Mouse (Mus musculus) cerebellum, adult 8-10 months (tissue): ENCODE results near the gene 1700013F07Rik.
"Not testable (repeated sequence)": the region's sequence is repeated elsewhere in the genome, so short reads cannot be mapped to it uniquely, and the experiment has no call there.

ENCODE experiments used
- DNase-seq: peaks from one replicate; pipeline ENCODE4 v3.0.0; 2022

The 1700013F07Rik gene

GRCm38 (mm10) chr3:108554111-108554561 is 20.2 kb downstream of the 1700013F07Rik start:
- DNase-seq, result peak; percentile 48

GRCm38 (mm10) chr3:108554587-108555312 is 20.8 kb downstream of the 1700013F07Rik start:
- DNase-seq, result peak; percentile 90

GRCm38 (mm10) chr3:108557888-108558287 is 23.9 kb downstream of the 1700013F07Rik start:
- DNase-seq, result no peak

- DNase-seq, result peak; percentile 97
Observed at GRCm38 (mm10) chr3:108562133-108562730, 28.3 kb downstream of the 1700013F07Rik start, which contains the start of gene Tmem167b. TSS of gene Tmem167b (minus strand) at chr3:108562466.

- no peak for DNase-seq
Observed at GRCm38 (mm10) chr3:108562777-108563271, 28.9 kb downstream of the 1700013F07Rik start.

- peak; percentile 78 for DNase-seq
Observed at GRCm38 (mm10) chr3:108563309-108563708, 29.4 kb downstream of the 1700013F07Rik start.

GRCm38 (mm10) chr3:108567990-108568877 is 34.3 kb downstream of the 1700013F07Rik start:
- DNase-seq, result no peak

- not testable (repeated sequence) for DNase-seq
Observed at GRCm38 (mm10) chr3:108569636-108570035, 35.7 kb downstream of the 1700013F07Rik start.

GRCm38 (mm10) chr3:108570813-108571212 is 36.9 kb downstream of the 1700013F07Rik start:
- DNase-seq, result no peak

GRCm38 (mm10) chr3:108571443-108572294 is 37.7 kb downstream of the 1700013F07Rik start, which contains the start of gene Taf13:
TSS of gene Taf13 (plus strand) at chr3:108571698.
- DNase-seq, result peak; percentile 97

- DNase-seq, result no peak
Observed at GRCm38 (mm10) chr3:108572309-108573010, 38.5 kb downstream of the 1700013F07Rik start.

- DNase-seq, result no peak
Observed at GRCm38 (mm10) chr3:108574018-108574417, 40.1 kb downstream of the 1700013F07Rik start.

- no peak for DNase-seq
Observed at GRCm38 (mm10) chr3:108584580-108584979, 50.6 kb downstream of the 1700013F07Rik start.

- no peak for DNase-seq
Observed at GRCm38 (mm10) chr3:108588446-108588845, 54.5 kb downstream of the 1700013F07Rik start.

GRCm38 (mm10) chr3:108590786-108591529 is 57.0 kb downstream of the 1700013F07Rik start, which contains the start of gene Wdr47:
TSS of gene Wdr47 (plus strand) at chr3:108591279.
- peak; percentile 91 for DNase-seq

GRCm38 (mm10) chr3:108591530-108592522 is 57.9 kb downstream of the 1700013F07Rik start:
- no peak for DNase-seq
